Mouse (Mus musculus) heart, postnatal 4 days (tissue): Measurements from ENCODE around the gene Gm49380. TPM values are rescaled to one million over a fixed set of nuclear protein-coding genes. Genes with fewer than 3 reads are reported as not detected.

ENCODE experiments used
- total RNA-seq, 2 experiments: library from RNA; stranded (reverse); gene quantifications; 2 replicates each; pipeline ENCODE4 v1.2.3; 2021

Gm49380 gene
- total RNA-seq, 2 experiments from 2014 or later: not detected

Other genes starting within 250 kb of the Gm49380 start
- gene Thy1, start 70.1 kb downstream of the Gm49380 start, total RNA-seq: 10 to 100 TPM; 16.2 to 18.8 TPM
- 10 to 100 TPM; 72.6 to 79.0 TPM for gene Usp2, start 46.5 kb downstream of the Gm49380 start, total RNA-seq
- gene Mfrp, start 11.8 kb downstream of the Gm49380 start, total RNA-seq: not detected
- gene C1qtnf5, start 6.3 kb downstream of the Gm49380 start, total RNA-seq: 1 to 10 TPM; 8.5 to 9.7 TPM
- gene Rnf26, start within 50 bp of the Gm49380 start, total RNA-seq: 10 to 100 TPM; 22.3 to 24.7 TPM
- gene Mcam, start 21.0 kb upstream of the Gm49380 start, total RNA-seq: 100 to 1,000 TPM; 204 to 213 TPM
- 10 to 100 TPM; 28.5 to 28.8 TPM for gene Cbl, start 120.5 kb upstream of the Gm49380 start, total RNA-seq
- gene Ccdc153, start 127.2 kb upstream of the Gm49380 start, total RNA-seq: not detected
- gene Pdzd3, start 138.0 kb upstream of the Gm49380 start, total RNA-seq: 1 to 10 TPM in 1 of 2 experiments, under 1 TPM in 1; 0.92 to 1.0 TPM
- 10 to 100 TPM; 13.8 to 15.3 TPM for gene Nlrx1, start 155.1 kb upstream of the Gm49380 start, total RNA-seq
- gene Abcg4, start 175.1 kb upstream of the Gm49380 start, total RNA-seq: 1 to 10 TPM; 1.2 to 1.5 TPM
- 10 to 100 TPM; 15.4 to 16.3 TPM for gene Hinfp, start 192.2 kb upstream of the Gm49380 start, total RNA-seq
- gene C2cd2l, start 206.8 kb upstream of the Gm49380 start, total RNA-seq: 10 to 100 TPM; 16.3 to 16.5 TPM
- gene Dpagt1, start 212.5 kb upstream of the Gm49380 start, total RNA-seq: 10 to 100 TPM; 24.1 to 25.0 TPM
- gene H2afx, start 221.2 kb upstream of the Gm49380 start, total RNA-seq: 100 to 1,000 TPM; 157 to 164 TPM
- 10 to 100 TPM; 54.0 to 60.6 TPM for gene Hmbs, start 230.7 kb upstream of the Gm49380 start, total RNA-seq
- gene Vps11, start 248.2 kb upstream of the Gm49380 start, total RNA-seq: 10 to 100 TPM; 20.9 to 21.6 TPM